8 mouse cellular contexts compared by ENCODE assay signal in the genomic region with DNA sequence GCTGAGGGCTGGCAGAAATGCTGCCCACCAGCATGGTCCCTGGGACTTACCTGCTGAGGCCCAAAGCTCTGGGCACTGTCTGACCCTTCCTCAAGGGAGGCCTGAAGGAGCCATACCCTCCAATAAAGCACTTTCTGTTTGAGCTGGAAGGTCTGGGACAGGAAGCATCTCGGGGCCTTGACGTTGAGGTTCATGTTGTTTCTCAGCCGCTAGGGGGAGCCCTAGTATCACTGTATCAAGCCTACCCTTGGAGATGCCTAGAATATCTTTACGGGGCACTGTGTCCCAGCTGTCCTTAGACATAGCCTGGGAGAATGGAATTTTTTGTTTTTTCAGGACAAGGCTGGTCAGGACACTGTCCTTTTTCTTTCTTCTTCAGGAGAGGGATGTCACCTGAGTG. TPM values are rescaled to one million over a fixed set of nuclear protein-coding genes. Genes with fewer than 3 reads are reported as not detected.
DNase-seq lines count a peak whose midpoint lies in the region; ATAC-seq lines count a peak whose summit lies in the region.

No protein-coding gene starts in this region.

- no peaks in the 10 kb centered on the region for H3K9me3 ChIP-seq in neural tube, embryonic 15.5 days (replicated peaks)
- no peaks in the 10 kb centered on the region for H3K9me3 ChIP-seq in midbrain, embryonic 11.5 days (ENCODE audit: control insufficient read depth, low read length)

- no peak overlapping the region for H3K27ac ChIP-seq in neural tube, embryonic 15.5 days (replicated peaks)
- no peak overlapping the region for H3K27ac ChIP-seq in midbrain, embryonic 11.5 days (ENCODE audit: low read depth, low read length)

- 0 out of 2 replicates have a peak, but pooled peaks cover 3% of the 10 kb centered on the region for H3K4me1 ChIP-seq in neural tube, embryonic 15.5 days
- no peaks in the 10 kb centered on the region for H3K4me1 ChIP-seq in midbrain, embryonic 11.5 days (ENCODE audit: control insufficient read depth, insufficient read depth, low read length)

- DNase-seq in neural tube, embryonic 10.5 days (ENCODE audit: extremely low spot score, low spot score): peak; percentile 79
- peak; percentile 74 for DNase-seq in cerebellum, adult 9-11 months
- DNase-seq in frontal cortex, postnatal 36 days (ENCODE audit: low spot score in 2 of 2): peak; percentile 71 to 76
- DNase-seq in hindlimb bud, embryonic 11.5 days (ENCODE audit: extremely low spot score, low read depth, low spot score): peak; percentile 63
- DNase-seq in left cerebral cortex, postnatal 4 days: peak; percentile 75
- DNase-seq in midbrain, embryonic 11.5 days (ENCODE audit: low spot score, missing footprints): peak; percentile 92
- DNase-seq in spleen, adult 12 weeks (ENCODE audit: low spot score): peak; percentile 63

- no peaks in the 10 kb centered on the region for H3K27me3 ChIP-seq in neural tube, embryonic 15.5 days (replicated peaks)
- no peaks in the 10 kb centered on the region for H3K27me3 ChIP-seq in midbrain, embryonic 11.5 days (ENCODE audit: control insufficient read depth, insufficient read depth, low read length)

- intact Hi-C loops in left cerebral cortex, postnatal 4 days (cut with DNase I): loop anchor here (10.0 kb wide), 1 partner anchor 350 kb away; no protein-coding TSS in a partner anchor

- H3K9ac ChIP-seq in neural tube, embryonic 15.5 days (replicated peaks): no peak overlapping the region
- H3K9ac ChIP-seq in midbrain, embryonic 11.5 days (ENCODE audit: low read length): no peak overlapping the region

- peaks cover 57% of the 10 kb centered on the region for H3K36me3 ChIP-seq in neural tube, embryonic 15.5 days
- H3K36me3 ChIP-seq in midbrain, embryonic 11.5 days (ENCODE audit: control insufficient read depth, insufficient read depth, low read length): peaks cover 16% of the 10 kb centered on the region

- no peak overlapping the region for H3K4me2 ChIP-seq in neural tube, embryonic 15.5 days
- H3K4me2 ChIP-seq in midbrain, embryonic 11.5 days: no peak overlapping the region

- WGBS in neural tube, embryonic 15.5 days: 1% methylated on average over 4 of the region's 4 CpGs
- 5% methylated on average over 4 of the region's 4 CpGs for WGBS in midbrain, embryonic 11.5 days

- H3K4me3 ChIP-seq in neural tube, embryonic 15.5 days (replicated peaks): no peak overlapping the region
- H3K4me3 ChIP-seq in midbrain, embryonic 11.5 days (ENCODE audit: low read depth, low read length): no peak overlapping the region

- no peak for ATAC-seq in neural tube, embryonic 15.5 days (ENCODE audit: low FRiP score)
- ATAC-seq in midbrain, embryonic 11.5 days (ENCODE audit: low FRiP score): peak; percentile 60

RNA-seq across cellular contexts. Expression of a gene that starts 6.3 kb away (rescaled TPM):
- polyA plus RNA-seq in neural tube, embryonic 15.5 days (2015; fragmentation: Nextera tagmentation; extraction: Ambion mirVana): 48.5 and 51.5 TPM in 2 replicates
- 10 to 100 TPM; 28.9 to 35.3 TPM for total RNA-seq in left cerebral cortex, postnatal 4 days (2021)
- polyA plus RNA-seq in midbrain, embryonic 11.5 days (2014; fragmentation: Nextera tagmentation; extraction: Ambion mirVana): 32.3 and 36.5 TPM in 2 replicates

RNA-seq across cellular contexts. Expression of a gene that starts 14.3 kb away (rescaled TPM):
- 8.1 and 9.5 TPM in 2 replicates for polyA plus RNA-seq in neural tube, embryonic 15.5 days (2015; fragmentation: Nextera tagmentation; extraction: Ambion mirVana)
- 10 to 100 TPM; 14.1 to 22.9 TPM for total RNA-seq in left cerebral cortex, postnatal 4 days (2021)
- polyA plus RNA-seq in midbrain, embryonic 11.5 days (2014; fragmentation: Nextera tagmentation; extraction: Ambion mirVana): 0.75 and 1.5 TPM in 2 replicates

RNA-seq across cellular contexts. Expression of a gene that starts 25.2 kb away (rescaled TPM):
- polyA plus RNA-seq in neural tube, embryonic 15.5 days (2015; fragmentation: Nextera tagmentation; extraction: Ambion mirVana): 112 and 133 TPM in 2 replicates
- total RNA-seq in left cerebral cortex, postnatal 4 days (2021): 10 to 100 TPM; 73.2 to 83.6 TPM
- polyA plus RNA-seq in midbrain, embryonic 11.5 days (2014; fragmentation: Nextera tagmentation; extraction: Ambion mirVana): 96.9 and 103 TPM in 2 replicates

RNA-seq across cellular contexts. Expression of a gene that starts 57.1 kb away (rescaled TPM):
- polyA plus RNA-seq in neural tube, embryonic 15.5 days (2015; fragmentation: Nextera tagmentation; extraction: Ambion mirVana): 0.09 TPM in 1 of 2 replicates, not detected in the other
- not detected for total RNA-seq in left cerebral cortex, postnatal 4 days (2021)
- not detected in 2 replicates for polyA plus RNA-seq in midbrain, embryonic 11.5 days (2014; fragmentation: Nextera tagmentation; extraction: Ambion mirVana)

RNA-seq across cellular contexts. Expression of a gene that starts 58.8 kb away (rescaled TPM):
- 0.18 and 2.5 TPM in 2 replicates for polyA plus RNA-seq in neural tube, embryonic 15.5 days (2015; fragmentation: Nextera tagmentation; extraction: Ambion mirVana)
- total RNA-seq in left cerebral cortex, postnatal 4 days (2021): under 1 TPM; 0.44 TPM
- 0.10 TPM in 1 of 2 replicates, not detected in the other for polyA plus RNA-seq in midbrain, embryonic 11.5 days (2014; fragmentation: Nextera tagmentation; extraction: Ambion mirVana)
